In the genomic region with DNA sequence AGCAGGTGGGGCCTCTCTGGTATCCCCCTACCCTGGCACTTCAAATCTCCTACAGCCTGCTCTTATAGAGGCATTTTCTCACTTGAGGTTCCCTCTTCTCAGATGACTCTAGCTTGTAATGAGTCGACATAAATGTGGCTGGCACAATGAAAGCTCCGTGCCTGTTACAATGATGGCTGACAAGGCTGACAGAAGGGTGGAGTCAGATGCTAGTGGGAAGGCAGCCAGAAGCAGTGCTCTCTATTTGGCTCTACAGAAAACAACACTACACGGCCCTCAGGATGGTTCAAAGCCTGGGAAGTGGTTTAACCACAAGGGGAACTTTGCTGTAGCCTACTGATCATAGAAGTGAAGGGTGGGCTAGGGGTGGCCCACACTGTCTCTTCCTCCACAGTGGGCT, we compare ENCODE assay signal across 9 mouse cellular contexts. TPM values are rescaled to one million over a fixed set of nuclear protein-coding genes. Genes with fewer than 3 reads are reported as not detected.
DNase-seq lines count a peak whose midpoint lies in the region; ATAC-seq and TF ChIP-seq lines count a peak whose summit lies in the region.
"Had no signal": no experiment of that assay in that cellular context is flagged by ENCODE, and none has a peak within 500 bp of the region (broad histone marks: within the 10 kb centered on the region; RNA-seq: fewer than 3 reads in every experiment).

No protein-coding gene starts in this region.

- WGBS in embryonic facial prominence, embryonic 11.5 days = 57% methylated on average over 3 of the region's 3 CpGs
- 59% methylated on average over 3 of the region's 3 CpGs for WGBS in embryonic facial prominence, embryonic 10.5 days

- no peak overlapping the region for H3K27ac ChIP-seq in embryonic facial prominence, embryonic 11.5 days (replicated peaks; ENCODE audit: low read depth, low read length)
- no peak overlapping the region; the same call in 1 of the 2 replicates for H3K27ac ChIP-seq in embryonic facial prominence, embryonic 10.5 days (replicated peaks)

- H3K4me3 ChIP-seq in embryonic facial prominence, embryonic 11.5 days (ENCODE audit: low read depth, low read length) = no peak overlapping the region
- no peak overlapping the region for H3K4me3 ChIP-seq in embryonic facial prominence, embryonic 10.5 days
- H3K4me3 ChIP-seq in megakaryocyte, embryonic 14.5 days (replicated peaks) = peak overlapping the region; percentile 40

- DNase-seq in embryonic facial prominence, embryonic 11.5 days (ENCODE audit: low spot score) = peak; percentile 3
- DNase-seq in embryonic facial prominence, embryonic 10.5 days (ENCODE audit: low spot score) = no peak
- DNase-seq in brain, embryonic 14.5 days (ENCODE audit: low read depth) = peak; percentile 86
- DNase-seq in lung, postnatal 10 days = peak; percentile 53
- DNase-seq in urinary bladder, postnatal 10 days (ENCODE audit: low spot score) = no peak
- no peak for DNase-seq in kidney, adult 18-20 months
- DNase-seq: liver, postnatal 0 days had no signal

- no peaks in the 10 kb centered on the region for H3K36me3 ChIP-seq in embryonic facial prominence, embryonic 11.5 days (replicated peaks; ENCODE audit: control insufficient read depth, insufficient read depth, low read depth, low read length)
- H3K36me3 ChIP-seq in embryonic facial prominence, embryonic 10.5 days (replicated peaks) = peaks cover 10% of the 10 kb centered on the region
- peaks cover 9% of the 10 kb centered on the region for H3K36me3 ChIP-seq in megakaryocyte, embryonic 14.5 days (replicated peaks; ENCODE audit: low read length)

- H3K9me3 ChIP-seq in embryonic facial prominence, embryonic 11.5 days (replicated peaks; ENCODE audit: control insufficient read depth, low read length) = no peaks in the 10 kb centered on the region
- H3K9me3 ChIP-seq in embryonic facial prominence, embryonic 10.5 days = no peaks in the 10 kb centered on the region
- no peaks in the 10 kb centered on the region for H3K9me3 ChIP-seq in megakaryocyte, embryonic 14.5 days

- H3K4me1 ChIP-seq in embryonic facial prominence, embryonic 11.5 days (ENCODE audit: control insufficient read depth, insufficient read depth, low read length) = no peaks in the 10 kb centered on the region
- peaks cover 7% of the 10 kb centered on the region for H3K4me1 ChIP-seq in embryonic facial prominence, embryonic 10.5 days
- peaks cover 11% of the 10 kb centered on the region for H3K4me1 ChIP-seq in megakaryocyte, embryonic 14.5 days

- H3K9ac ChIP-seq in embryonic facial prominence, embryonic 11.5 days (replicated peaks; ENCODE audit: low read length) = no peak overlapping the region
- H3K9ac ChIP-seq: liver, postnatal 0 days had no signal

- no peak for TF ChIP-seq POLR2A in brain, embryonic 14.5 days (IDR thresholded peaks at IDR 0.05; ENCODE audit: borderline replicate concordance, extremely low read depth, insufficient read depth, insufficient read length, poor library complexity, severe bottlenecking)

- ATAC-seq in embryonic facial prominence, embryonic 11.5 days (replicated peaks; ENCODE audit: insufficient number of reproducible peaks, low FRiP score, low TSS enrichment, low read depth) = peak; percentile 48; the same call in 1 of the 2 replicates
- no peak for ATAC-seq in megakaryocyte, adult 5-6 weeks (ENCODE audit: poor library complexity, severe bottlenecking)
- ATAC-seq: liver, postnatal 0 days had no signal

- TF ChIP-seq CTCF in brain, embryonic 14.5 days (IDR thresholded peaks at IDR 0.05; ENCODE audit: borderline replicate concordance, extremely low read depth, insufficient read depth, insufficient read length) = no peak

- no peak overlapping the region for H3K4me2 ChIP-seq in embryonic facial prominence, embryonic 11.5 days (ENCODE audit: low read depth, low read length)

- no peaks in the 10 kb centered on the region for H3K27me3 ChIP-seq in embryonic facial prominence, embryonic 11.5 days (ENCODE audit: control insufficient read depth, insufficient read depth, low read length)
- H3K27me3 ChIP-seq in embryonic facial prominence, embryonic 10.5 days (replicated peaks; ENCODE audit: low read depth, poor library complexity, severe bottlenecking) = no peaks in the 10 kb centered on the region
- peaks cover 2% of the 10 kb centered on the region for H3K27me3 ChIP-seq in megakaryocyte, embryonic 14.5 days (replicated peaks)

RNA-seq across cellular contexts. Expression of a gene that starts 31.8 kb away (rescaled TPM):
- polyA plus RNA-seq in embryonic facial prominence, embryonic 11.5 days (2014; fragmentation: Nextera tagmentation; extraction: Ambion mirVana) = 14.2 and 14.9 TPM in 2 replicates
- 12.1 and 12.8 TPM in 2 replicates for polyA plus RNA-seq in embryonic facial prominence, embryonic 10.5 days (2016; fragmentation: Nextera tagmentation; extraction: Ambion mirVana)
- not detected in 2 replicates for polyA plus RNA-seq in megakaryocyte, embryonic 14.5 days (2012; ENCODE audit: insufficient read depth, low replicate concordance)
- total RNA-seq in megakaryocyte, adult 5-6 weeks (2015) = 0.89 TPM in 1 of 2 replicates, not detected in the other
- 2.6 TPM in 1 of 2 replicates, not detected in the other for total RNA-seq in megakaryocyte, adult 5-6 weeks (2017)
- 6.5 and 7.5 TPM in 2 replicates for polyA plus RNA-seq in brain, embryonic 14.5 days (2012; rRNA removed)

RNA-seq across cellular contexts. Expression of a gene that starts 60.0 kb away (rescaled TPM):
- polyA plus RNA-seq in embryonic facial prominence, embryonic 11.5 days (2014; fragmentation: Nextera tagmentation; extraction: Ambion mirVana) = 55.7 and 56.4 TPM in 2 replicates
- polyA plus RNA-seq in embryonic facial prominence, embryonic 10.5 days (2016; fragmentation: Nextera tagmentation; extraction: Ambion mirVana) = 40.1 and 44.0 TPM in 2 replicates
- 3.2 and 5.6 TPM in 2 replicates for polyA plus RNA-seq in megakaryocyte, embryonic 14.5 days (2012; ENCODE audit: insufficient read depth, low replicate concordance)
- total RNA-seq in megakaryocyte, adult 5-6 weeks (2015) = 18.2 and 20.4 TPM in 2 replicates
- total RNA-seq in megakaryocyte, adult 5-6 weeks (2017) = 20.1 and 22.7 TPM in 2 replicates
- polyA plus RNA-seq in brain, embryonic 14.5 days (2012; rRNA removed) = 13.3 and 30.5 TPM in 2 replicates

Comparison
In these comparisons a context has a peak if more than half of its experiments do, and no peak if none do; other contexts are left out.
1. DNase-seq: peak in embryonic facial prominence, embryonic 11.5 days (single experiment), brain, embryonic 14.5 days (single experiment) and lung, postnatal 10 days (single experiment); none in embryonic facial prominence, embryonic 10.5 days (single experiment), urinary bladder, postnatal 10 days (single experiment) and kidney, adult 18-20 months (single experiment).